Mouse (Mus musculus): ENCODE results near the gene Rerg. TPM values are rescaled to one million over a fixed set of nuclear protein-coding genes. Genes with fewer than 3 reads are reported as not detected.

Rerg gene
- polyA plus RNA-seq, 1 experiment from 2014 or later, result 31.9 TPM

DNA sequence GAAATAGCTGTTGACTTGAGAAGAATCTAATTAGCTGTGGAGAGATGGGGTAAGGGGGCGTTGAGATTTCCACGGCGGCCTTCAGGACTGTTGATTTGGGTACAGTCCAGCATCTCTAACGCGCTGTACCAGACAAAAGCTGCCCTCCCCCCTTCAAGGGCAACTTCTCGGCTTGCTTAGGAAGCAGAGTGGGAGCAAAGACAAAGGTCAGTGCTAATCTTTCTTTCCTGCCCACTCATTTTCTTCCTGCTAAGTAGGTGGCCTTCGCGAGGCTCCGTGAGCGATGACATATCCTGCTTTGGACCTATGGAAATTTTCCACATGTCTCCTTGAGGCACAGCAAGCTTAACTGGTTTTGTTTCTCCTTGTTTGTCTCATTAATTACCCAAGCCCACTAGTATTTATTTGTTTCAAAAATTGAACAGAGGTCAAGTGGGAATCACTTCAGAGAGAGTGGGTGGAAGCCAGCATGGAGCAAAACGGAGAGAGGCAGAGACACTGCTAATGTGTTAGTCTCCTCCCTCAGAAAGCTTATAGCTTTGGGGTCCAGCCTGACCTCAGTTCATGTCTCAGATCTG, 25.2 kb downstream of the Rerg start:
- Histone ChIP-seq H3K9ac (no peak overlapping the region), H3K36me3 (no peaks in the 10 kb centered on the region), H3K4me2 (replicated peaks) (no peak overlapping the region), H3K27me3 (no peaks in the 10 kb centered on the region), H3K4me3 (replicated peaks) (no peak overlapping the region), H3K27ac (replicated peaks) (0 out of 2 replicates have a peak overlapping the region, but pooled peaks have one; percentile 17), H3K4me1 (peaks cover 6% of the 10 kb centered on the region; the same call in 1 of the 2 replicates), H3K9me3 (replicated peaks) (no peaks in the 10 kb centered on the region)
- WGBS, result 65% methylated on average over 11 of the region's 11 CpGs
- ATAC-seq (ENCODE audit: insufficient number of reproducible peaks, low FRiP score, low TSS enrichment, low read depth), result no peak

DNA sequence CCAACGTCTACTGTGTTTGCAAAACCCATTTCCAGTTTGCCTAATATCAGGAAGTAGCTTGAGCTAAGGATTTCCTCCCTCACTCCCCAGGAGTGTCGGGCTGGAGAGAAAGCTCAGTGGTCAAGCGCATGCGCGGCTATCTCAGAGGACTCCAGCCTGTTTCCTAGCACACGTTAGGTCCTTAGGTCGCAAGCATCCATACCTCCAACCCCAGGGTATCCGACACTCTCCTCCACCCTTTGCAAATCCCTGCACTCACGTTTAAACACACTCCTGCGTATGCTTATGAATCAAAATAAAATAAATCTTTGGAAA, 25.8 kb downstream of the Rerg start:
- no peaks in the 10 kb centered on the region for H3K9me3 ChIP-seq (replicated peaks)
- peaks cover 6% of the 10 kb centered on the region; the same call in 1 of the 2 replicates for H3K4me1 ChIP-seq
- H3K9ac ChIP-seq, result no peak overlapping the region
- no peak overlapping the region for H3K27ac ChIP-seq (replicated peaks)
- 82% methylated on average over 10 of the region's 10 CpGs for WGBS
- H3K27me3 ChIP-seq, result no peaks in the 10 kb centered on the region
- ATAC-seq (ENCODE audit: insufficient number of reproducible peaks, low FRiP score, low TSS enrichment, low read depth), result no peak
- H3K4me3 ChIP-seq (replicated peaks), result no peak overlapping the region
- H3K4me2 ChIP-seq (replicated peaks), result no peak overlapping the region
- no peaks in the 10 kb centered on the region for H3K36me3 ChIP-seq

DNA sequence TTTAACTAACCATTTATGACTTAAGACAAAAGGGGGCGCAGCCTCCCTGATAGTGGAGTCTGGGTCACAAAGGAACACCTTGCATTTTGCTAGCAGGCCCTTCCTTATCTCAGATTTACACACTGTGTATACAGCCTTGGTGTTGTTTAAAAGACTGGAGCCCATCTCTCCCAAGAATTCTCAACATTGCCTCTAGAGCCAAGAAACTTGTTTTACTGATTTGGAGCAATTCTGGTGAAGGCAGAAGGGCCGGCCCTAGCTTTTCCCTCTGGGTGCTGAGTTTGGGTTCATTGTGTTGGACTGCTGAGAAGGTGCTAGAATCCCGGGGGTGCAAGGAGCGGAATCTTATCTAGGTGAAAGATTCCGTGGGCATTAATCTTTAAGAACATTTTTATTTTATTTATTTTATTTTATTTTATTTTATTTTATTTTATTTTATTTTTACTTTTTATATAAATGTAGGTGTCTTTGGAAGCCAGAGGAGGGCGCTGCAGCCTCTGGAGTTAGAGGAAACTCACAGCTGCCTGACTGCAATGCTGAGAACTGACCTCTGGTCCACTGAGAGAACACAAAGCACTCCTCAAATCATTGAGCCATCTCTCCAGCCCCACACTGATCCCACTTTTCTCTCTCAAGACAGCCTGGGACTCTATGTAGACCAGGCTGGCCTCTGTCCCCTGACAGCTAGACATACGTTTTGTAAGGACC, 26.3 kb downstream of the Rerg start:
- Histone ChIP-seq H3K4me1 (peaks cover 6% of the 10 kb centered on the region; the same call in 1 of the 2 replicates), H3K9me3 (replicated peaks) (no peaks in the 10 kb centered on the region), H3K27ac (replicated peaks) (no peak overlapping the region), H3K9ac (no peak overlapping the region), H3K27me3 (no peaks in the 10 kb centered on the region), H3K36me3 (no peaks in the 10 kb centered on the region), H3K4me3 (replicated peaks) (no peak overlapping the region), H3K4me2 (replicated peaks) (no peak overlapping the region)
- no peak for ATAC-seq (ENCODE audit: insufficient number of reproducible peaks, low FRiP score, low TSS enrichment, low read depth)
- WGBS, result 80% methylated on average over 7 of the region's 7 CpGs

DNA sequence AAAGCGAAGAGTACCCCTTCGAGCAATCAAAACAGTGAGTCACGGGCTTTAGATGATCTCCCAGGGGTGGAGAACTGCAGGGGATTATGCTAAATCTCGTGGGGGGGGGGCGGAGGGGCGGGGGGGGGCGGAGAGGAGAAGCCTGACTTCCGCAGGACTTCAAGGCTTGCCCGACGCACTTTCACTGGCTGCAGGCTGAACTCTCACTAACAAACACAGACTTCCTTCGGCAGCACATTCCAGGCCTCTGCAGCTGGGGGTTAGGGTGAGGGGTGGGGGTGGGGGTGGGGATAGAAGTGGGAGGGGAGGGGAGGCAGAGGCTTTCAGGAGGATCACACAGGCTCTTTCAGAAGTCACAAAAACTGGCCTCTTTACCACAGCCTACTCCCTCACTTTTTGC, 27.5 kb downstream of the Rerg start:
- Histone ChIP-seq H3K4me1 (peaks cover 6% of the 10 kb centered on the region; the same call in 1 of the 2 replicates), H3K27ac (replicated peaks) (peak overlapping the region; percentile 77), H3K36me3 (no peaks in the 10 kb centered on the region), H3K4me2 (replicated peaks) (peak overlapping the region; percentile 44), H3K9ac (no peak overlapping the region), H3K4me3 (replicated peaks) (peak overlapping the region; percentile 23), H3K9me3 (replicated peaks) (no peaks in the 10 kb centered on the region), H3K27me3 (no peaks in the 10 kb centered on the region)
- peak; percentile 64; the same call in 1 of the 2 replicates for ATAC-seq (ENCODE audit: insufficient number of reproducible peaks, low FRiP score, low TSS enrichment, low read depth)
- 0% methylated on average over 11 of the region's 11 CpGs for WGBS

DNA sequence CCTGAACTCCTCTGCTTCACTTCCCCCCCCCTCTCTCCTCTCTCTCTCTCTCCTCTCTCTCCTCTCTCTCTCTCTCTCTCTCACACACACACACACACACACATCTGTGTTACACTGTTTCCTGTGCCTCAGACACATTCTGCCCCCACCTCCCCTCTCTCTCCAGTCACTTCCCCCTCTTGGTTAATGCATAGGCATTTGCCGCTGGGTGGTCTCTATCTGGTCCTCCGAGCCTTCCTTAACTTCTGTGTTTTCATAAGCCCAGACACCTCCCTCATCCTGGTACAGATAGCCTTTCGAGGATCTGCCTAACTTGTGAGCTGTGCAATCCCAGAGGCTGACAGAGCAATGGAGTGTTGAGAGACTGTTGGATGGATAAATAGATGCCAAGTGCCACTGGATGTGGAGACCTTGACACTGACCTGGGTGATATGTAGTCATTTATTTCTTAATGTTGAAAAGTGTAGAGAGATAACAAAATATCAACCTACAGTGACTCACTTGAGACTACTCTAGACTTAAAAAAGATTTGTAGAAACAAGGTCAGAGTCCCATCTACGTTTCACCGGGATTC, 29.0 kb downstream of the Rerg start:
- ATAC-seq (ENCODE audit: insufficient number of reproducible peaks, low FRiP score, low TSS enrichment, low read depth), result no peak
- Histone ChIP-seq H3K27me3 (no peaks in the 10 kb centered on the region), H3K9ac (no peak overlapping the region), H3K9me3 (replicated peaks) (no peaks in the 10 kb centered on the region), H3K27ac (replicated peaks) (no peak overlapping the region), H3K36me3 (no peaks in the 10 kb centered on the region), H3K4me1 (peaks cover 6% of the 10 kb centered on the region; the same call in 1 of the 2 replicates), H3K4me2 (replicated peaks) (no peak overlapping the region), H3K4me3 (replicated peaks) (no peak overlapping the region)
- 69% methylated on average over 5 of the region's 5 CpGs for WGBS

DNA sequence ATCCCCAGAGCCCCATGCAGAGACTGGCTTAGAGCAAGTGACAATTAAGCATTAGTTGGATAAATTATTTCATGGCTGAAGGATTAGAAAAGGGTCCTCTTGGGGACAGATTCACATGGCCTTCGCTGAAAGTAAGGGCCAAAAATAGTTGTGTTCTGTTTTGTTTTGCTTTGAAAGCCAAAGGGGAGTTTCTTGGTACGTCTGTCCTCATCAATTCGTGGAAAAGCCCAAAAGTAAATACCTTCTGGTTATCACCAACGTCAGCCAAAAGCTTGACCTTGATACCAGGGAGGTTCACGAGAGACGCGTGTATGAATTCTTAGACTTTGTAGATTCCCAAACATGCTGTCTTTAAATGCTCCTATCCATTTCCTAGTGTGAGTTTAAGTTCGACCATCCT, 31.5 kb downstream of the Rerg start:
- Histone ChIP-seq H3K9me3 (replicated peaks) (no peaks in the 10 kb centered on the region), H3K9ac (no peak overlapping the region), H3K36me3 (no peaks in the 10 kb centered on the region), H3K4me2 (replicated peaks) (no peak overlapping the region), H3K4me3 (replicated peaks) (no peak overlapping the region), H3K4me1 (peaks cover 24% of the 10 kb centered on the region), H3K27ac (replicated peaks) (no peak overlapping the region), H3K27me3 (no peaks in the 10 kb centered on the region)
- 74% methylated on average over 8 of the region's 8 CpGs for WGBS
- no peak for ATAC-seq (ENCODE audit: insufficient number of reproducible peaks, low FRiP score, low TSS enrichment, low read depth)

DNA sequence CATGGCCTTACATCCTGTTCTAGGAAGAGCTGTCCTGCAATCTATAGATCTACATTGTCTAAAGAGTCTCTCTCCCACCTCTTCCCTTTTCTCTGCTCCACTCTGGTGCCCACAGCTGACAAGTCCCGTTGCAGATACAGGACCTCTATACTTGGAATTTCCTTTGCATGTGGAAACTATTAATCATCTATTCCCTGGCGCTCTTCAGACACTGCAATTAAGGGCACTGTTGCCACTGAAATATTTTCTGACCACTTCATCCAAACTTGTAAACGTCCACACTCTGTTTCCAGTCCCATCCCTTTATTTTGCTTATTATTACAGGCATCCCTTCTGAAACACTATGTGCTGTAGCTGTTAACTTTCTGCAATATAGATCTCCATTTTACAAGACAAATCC, 31.9 kb downstream of the Rerg start:
- no peaks in the 10 kb centered on the region for H3K27me3 ChIP-seq
- peaks cover 23% of the 10 kb centered on the region for H3K4me1 ChIP-seq
- no peak for ATAC-seq (ENCODE audit: insufficient number of reproducible peaks, low FRiP score, low TSS enrichment, low read depth)
- H3K4me2 ChIP-seq (replicated peaks), result no peak overlapping the region
- no peak overlapping the region for H3K9ac ChIP-seq
- 38% methylated on average over 3 of the region's 3 CpGs for WGBS
- H3K4me3 ChIP-seq (replicated peaks), result no peak overlapping the region
- H3K27ac ChIP-seq (replicated peaks), result no peak overlapping the region
- H3K36me3 ChIP-seq, result no peaks in the 10 kb centered on the region
- H3K9me3 ChIP-seq (replicated peaks), result no peaks in the 10 kb centered on the region

DNA sequence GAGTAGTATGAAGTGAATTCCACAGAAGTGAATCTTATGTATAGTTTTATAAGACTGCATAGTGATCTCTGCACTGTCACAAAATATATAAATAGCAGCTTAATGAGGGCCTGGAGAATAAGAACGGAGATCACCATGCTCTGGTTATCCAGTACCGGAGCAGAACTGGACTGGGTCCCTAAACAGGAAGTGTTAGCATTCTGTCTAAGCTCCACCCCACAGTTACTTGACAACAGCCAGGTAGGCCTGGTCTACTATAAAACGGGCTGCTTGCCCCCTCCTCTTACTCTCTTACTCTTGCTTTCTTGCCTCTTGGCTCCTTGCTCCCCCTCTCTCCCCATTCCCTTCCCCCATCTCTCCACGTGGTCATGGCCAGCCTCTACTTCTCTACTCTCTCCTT, 33.9 kb downstream of the Rerg start:
- no peak overlapping the region for H3K4me2 ChIP-seq (replicated peaks)
- 74% methylated on average over 4 of the region's 4 CpGs for WGBS
- H3K27ac ChIP-seq (replicated peaks), result peak overlapping the region; percentile 39; the same call in 1 of the 2 replicates

DNA sequence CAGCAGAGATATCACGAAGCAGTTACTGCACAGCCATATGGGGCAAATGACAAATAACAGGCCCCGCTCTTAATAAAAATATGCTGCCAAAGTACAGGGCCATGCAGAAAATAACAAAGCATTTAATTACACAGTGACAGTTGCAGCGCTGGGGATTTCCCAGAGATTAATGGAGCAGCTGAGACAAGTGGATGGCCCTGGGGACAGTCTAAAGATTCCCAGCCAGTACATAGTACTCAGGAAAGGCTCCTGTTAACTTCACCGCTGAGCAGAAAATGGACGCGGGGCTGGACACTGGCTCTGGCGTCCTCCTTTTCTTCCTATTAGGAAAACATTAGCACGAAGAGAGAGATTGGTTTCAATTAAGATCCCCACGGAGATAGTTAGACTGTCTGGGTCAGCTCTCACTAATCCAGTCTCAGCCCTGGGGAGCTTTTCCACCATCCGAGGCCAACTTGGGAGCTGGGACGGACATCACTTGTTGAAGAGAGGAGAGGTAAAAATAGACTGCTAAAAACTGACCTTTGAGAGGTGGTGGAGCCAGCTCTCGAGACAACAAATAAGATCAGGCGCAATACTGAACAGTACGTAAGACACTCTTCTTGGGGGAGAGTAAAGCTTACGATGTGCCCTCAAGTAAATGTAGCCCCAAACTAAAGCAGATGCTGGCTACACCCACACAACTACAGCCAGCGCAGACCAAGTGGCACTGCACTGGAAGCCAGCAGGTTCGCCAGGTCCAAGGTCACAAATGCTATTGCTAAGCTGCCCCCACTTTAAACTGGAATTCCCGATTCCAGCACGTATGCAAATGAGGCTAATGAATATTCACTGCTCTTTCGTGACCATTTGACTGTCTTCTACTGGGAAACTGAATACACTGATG, 34.5 kb downstream of the Rerg start:
- H3K36me3 ChIP-seq, result no peaks in the 10 kb centered on the region
- no peaks in the 10 kb centered on the region for H3K27me3 ChIP-seq
- no peak overlapping the region for H3K9ac ChIP-seq
- no peak overlapping the region for H3K4me2 ChIP-seq (replicated peaks)
- no peaks in the 10 kb centered on the region for H3K9me3 ChIP-seq (replicated peaks)
- ATAC-seq (ENCODE audit: insufficient number of reproducible peaks, low FRiP score, low TSS enrichment, low read depth), result peak; percentile 70
- H3K27ac ChIP-seq (replicated peaks), result peak overlapping the region; percentile 39
- whole genome bisulfite sequencing, result 32% methylated on average over 20 of the region's 20 CpGs
- peaks cover 20% of the 10 kb centered on the region for H3K4me1 ChIP-seq
- H3K4me3 ChIP-seq (replicated peaks), result no peak overlapping the region

More for the DNA sequence above, 33.9 kb downstream of the Rerg start:
- no peaks in the 10 kb centered on the region for H3K9me3 ChIP-seq (replicated peaks)
- no peaks in the 10 kb centered on the region for H3K27me3 ChIP-seq
- H3K4me3 ChIP-seq (replicated peaks), result no peak overlapping the region
- no peak overlapping the region for H3K9ac ChIP-seq
- no peak for ATAC-seq (ENCODE audit: insufficient number of reproducible peaks, low FRiP score, low TSS enrichment, low read depth)
- peaks cover 22% of the 10 kb centered on the region for H3K4me1 ChIP-seq
- H3K36me3 ChIP-seq, result no peaks in the 10 kb centered on the region

DNA sequence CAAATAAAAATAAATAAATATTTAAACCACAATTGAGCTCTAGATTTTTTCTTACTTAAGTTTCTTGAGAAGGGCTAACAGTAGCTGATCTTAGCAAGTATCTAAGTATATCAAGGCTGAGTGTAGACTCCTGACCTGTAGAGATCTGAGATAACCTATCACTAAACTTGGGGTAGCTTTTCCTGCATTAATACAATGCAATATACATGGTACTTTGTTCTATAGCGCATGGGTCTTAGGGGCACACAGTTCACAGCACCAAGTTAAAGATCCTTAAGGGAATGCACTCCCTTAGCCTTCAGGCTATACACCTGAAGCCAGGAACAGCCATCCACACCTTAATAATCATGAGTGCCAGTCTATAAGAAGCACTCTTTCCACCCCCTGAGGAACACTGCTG, 38.5 kb downstream of the Rerg start:
- WGBS, result 93% methylated on average over 1 of the region's 1 CpGs
- Histone ChIP-seq H3K36me3 (no peaks in the 10 kb centered on the region), H3K27me3 (no peaks in the 10 kb centered on the region), H3K4me2 (replicated peaks) (no peak overlapping the region), H3K27ac (replicated peaks) (no peak overlapping the region), H3K9ac (no peak overlapping the region), H3K9me3 (replicated peaks) (no peaks in the 10 kb centered on the region), H3K4me1 (peaks cover 21% of the 10 kb centered on the region), H3K4me3 (replicated peaks) (no peak overlapping the region)
- ATAC-seq (ENCODE audit: insufficient number of reproducible peaks, low FRiP score, low TSS enrichment, low read depth), result no peak

DNA sequence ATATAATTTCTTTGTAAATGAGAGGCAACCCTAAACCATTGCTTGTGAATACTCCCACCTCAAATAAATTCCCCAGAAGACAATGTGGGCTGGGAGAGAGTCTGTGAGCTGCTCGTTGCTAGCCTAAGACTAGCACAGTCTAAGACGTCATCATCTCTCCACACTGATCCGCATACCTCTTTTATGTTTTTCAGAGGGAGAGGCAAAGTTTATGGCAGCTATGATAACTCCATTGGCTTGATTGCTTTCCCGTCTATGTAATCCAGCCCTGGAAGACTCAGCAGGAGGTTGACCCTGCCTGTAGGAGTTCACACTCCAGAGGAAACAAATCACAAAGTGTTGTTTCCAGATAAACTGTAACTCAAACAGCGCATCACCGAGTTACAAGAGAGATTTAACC, 38.9 kb downstream of the Rerg start:
- Histone ChIP-seq H3K4me1 (peaks cover 26% of the 10 kb centered on the region), H3K4me3 (replicated peaks) (no peak overlapping the region), H3K9ac (no peak overlapping the region), H3K27me3 (no peaks in the 10 kb centered on the region), H3K4me2 (replicated peaks) (no peak overlapping the region), H3K27ac (replicated peaks) (no peak overlapping the region), H3K36me3 (no peaks in the 10 kb centered on the region), H3K9me3 (replicated peaks) (no peaks in the 10 kb centered on the region)
- WGBS, result 56% methylated on average over 6 of the region's 6 CpGs
- no peak for ATAC-seq (ENCODE audit: insufficient number of reproducible peaks, low FRiP score, low TSS enrichment, low read depth)
